Mouse (Mus musculus) heart, embryonic 16.5 days (tissue): ENCODE measurements at regions not wholly inside any gene's neighbourhood (a gene's known extent, or its start where the extent isn't known, plus 50 kb on each side); places are given as distances from the start of the nearest gene placed in this dataset.

ENCODE experiments used
- ATAC-seq: fragments of 200-750 bp; cut with Nextera tagmentation; replicated peaks from 2 replicates; pipeline ENCODE4 v1.8.0; 2017; ENCODE audit warnings: moderate number of reproducible peaks; ENCODE audit not compliant: insufficient read depth, low FRiP score; ENCODE audit errors: extremely low read depth
- H3K27ac ChIP-seq: fragments of 300-500 bp; sonication (generic); 2 replicates; pipeline ENCODE4 v1.5.1; 2014; ENCODE audit warnings: mild to moderate bottlenecking, low read length, control low read depth, moderate library complexity
- H3K27me3 ChIP-seq: fragments of 300-500 bp; sonication (generic); 2 replicates; pipeline ENCODE4 v1.6.1; 2014; ENCODE audit warnings: low read length, mixed read lengths; ENCODE audit not compliant: control insufficient read depth, insufficient read depth
- H3K36me3 ChIP-seq: fragments of 300-500 bp; sonication (generic); 2 replicates; pipeline ENCODE4 v1.6.1; 2014; ENCODE audit not compliant: control insufficient read depth, insufficient read depth
- H3K4me1 ChIP-seq: fragments of 300-500 bp; sonication (generic); 2 replicates; pipeline ENCODE4 v1.6.1; 2014; ENCODE audit warnings: low read length, mixed read lengths; ENCODE audit not compliant: control insufficient read depth, insufficient read depth
- H3K4me2 ChIP-seq: fragments of 300-500 bp; sonication (generic); 2 replicates; pipeline ENCODE4 v1.6.1; 2014; ENCODE audit warnings: low read depth, mild to moderate bottlenecking, control low read depth, low read length
- H3K4me3 ChIP-seq: fragments of 300-500 bp; sonication (generic); 2 replicates; pipeline ENCODE4 v1.5.1; 2014; ENCODE audit warnings: mild to moderate bottlenecking, control low read depth, low read length
- H3K9ac ChIP-seq: fragments of 300-500 bp; sonication (generic); 2 replicates; pipeline ENCODE4 v1.6.1; 2014; ENCODE audit warnings: low read length, control low read depth
- H3K9me3 ChIP-seq: fragments of 300-500 bp; sonication (generic); replicated peaks from 2 replicates; pipeline ENCODE4 v1.6.1; 2016; ENCODE audit warnings: low read length; ENCODE audit not compliant: control insufficient read depth
- WGBS: fragments of 180-500 bp; shearing (Covaris S2); extraction: QIAGEN DNeasy Blood & Tissue Kit; methylation state at CpG from one replicate; pipeline ENCODE4 v1.1.7; 2014; 5-methylcytosine and 5-hydroxymethylcytosine counted together

- Histone ChIP-seq H3K4me2 (no peak overlapping the region), H3K36me3 (no peaks in the 10 kb centered on the region), H3K9ac (no peak overlapping the region), H3K27me3 (no peaks in the 10 kb centered on the region), H3K4me1 (no peaks in the 10 kb centered on the region), H3K9me3 (no peaks in the 10 kb centered on the region), H3K27ac (no peak overlapping the region), H3K4me3 (no peak overlapping the region)
- 52% methylated on average over 3 of the region's 3 CpGs for WGBS
- no peak for ATAC-seq
These were observed 107.2 kb downstream of the Ackr3 start for GRCm38 (mm10) chr1:90311016-90311415.

- ATAC-seq, result no peak
- WGBS, result 75% methylated on average over 8 of the region's 8 CpGs
- H3K27ac ChIP-seq, result no peak overlapping the region
- no peak overlapping the region for H3K9ac ChIP-seq
- no peaks in the 10 kb centered on the region for H3K36me3 ChIP-seq
- no peak overlapping the region for H3K4me2 ChIP-seq
- no peak overlapping the region for H3K4me3 ChIP-seq
- no peaks in the 10 kb centered on the region for H3K9me3 ChIP-seq
- H3K27me3 ChIP-seq, result no peaks in the 10 kb centered on the region
- no peaks in the 10 kb centered on the region for H3K4me1 ChIP-seq
These were observed 108.1 kb downstream of the Ackr3 start for GRCm38 (mm10) chr1:90311649-90312442.

- Histone ChIP-seq H3K9ac (no peak overlapping the region), H3K4me1 (no peaks in the 10 kb centered on the region), H3K27ac (no peak overlapping the region), H3K27me3 (no peaks in the 10 kb centered on the region), H3K9me3 (no peaks in the 10 kb centered on the region), H3K36me3 (no peaks in the 10 kb centered on the region), H3K4me3 (no peak overlapping the region), H3K4me2 (no peak overlapping the region)
- 85% methylated on average over 12 of the region's 12 CpGs for WGBS
- no peak for ATAC-seq
These were observed 110.1 kb downstream of the Ackr3 start for GRCm38 (mm10) chr1:90313750-90314359.

- WGBS, result 79% methylated on average over 6 of the region's 6 CpGs
- Histone ChIP-seq H3K4me3 (no peak overlapping the region), H3K4me1 (no peaks in the 10 kb centered on the region), H3K9ac (no peak overlapping the region), H3K4me2 (no peak overlapping the region), H3K9me3 (no peaks in the 10 kb centered on the region), H3K27ac (no peak overlapping the region), H3K36me3 (no peaks in the 10 kb centered on the region), H3K27me3 (no peaks in the 10 kb centered on the region; the same call in 1 of the 2 replicates)
- no peak for ATAC-seq
These were observed 114.1 kb downstream of the Ackr3 start for GRCm38 (mm10) chr1:90317902-90318301.

- Histone ChIP-seq H3K27ac (no peak overlapping the region), H3K4me1 (no peaks in the 10 kb centered on the region), H3K9ac (no peak overlapping the region), H3K9me3 (no peaks in the 10 kb centered on the region), H3K27me3 (no peaks in the 10 kb centered on the region; the same call in 1 of the 2 replicates), H3K4me3 (no peak overlapping the region), H3K36me3 (no peaks in the 10 kb centered on the region), H3K4me2 (no peak overlapping the region)
- 72% methylated on average over 9 of the region's 9 CpGs for WGBS
- no peak for ATAC-seq
These were observed 114.7 kb downstream of the Ackr3 start for GRCm38 (mm10) chr1:90318502-90318901.

- H3K9me3 ChIP-seq, result no peaks in the 10 kb centered on the region
- WGBS, result 73% methylated on average over 9 of the region's 9 CpGs
- no peaks in the 10 kb centered on the region; the same call in 1 of the 2 replicates for H3K27me3 ChIP-seq
- H3K4me1 ChIP-seq, result no peaks in the 10 kb centered on the region
- no peak overlapping the region for H3K9ac ChIP-seq
- H3K4me2 ChIP-seq, result no peak overlapping the region
- no peak for ATAC-seq
- H3K4me3 ChIP-seq, result no peak overlapping the region
- H3K27ac ChIP-seq, result no peak overlapping the region
- H3K36me3 ChIP-seq, result no peaks in the 10 kb centered on the region
These were observed 116.7 kb downstream of the Ackr3 start for GRCm38 (mm10) chr1:90320518-90320917.

- Histone ChIP-seq H3K27ac (no peak overlapping the region), H3K4me1 (no peaks in the 10 kb centered on the region), H3K27me3 (no peaks in the 10 kb centered on the region; the same call in 1 of the 2 replicates), H3K4me2 (no peak overlapping the region), H3K4me3 (no peak overlapping the region), H3K36me3 (no peaks in the 10 kb centered on the region), H3K9me3 (no peaks in the 10 kb centered on the region), H3K9ac (no peak overlapping the region)
- no peak for ATAC-seq
- WGBS, result 78% methylated on average over 8 of the region's 8 CpGs
These were observed 117.7 kb downstream of the Ackr3 start for GRCm38 (mm10) chr1:90321501-90321900.

- no peak for ATAC-seq
- H3K27me3 ChIP-seq, result no peaks in the 10 kb centered on the region
- no peaks in the 10 kb centered on the region for H3K36me3 ChIP-seq
- no peak overlapping the region for H3K4me2 ChIP-seq
- no peaks in the 10 kb centered on the region for H3K9me3 ChIP-seq
- H3K4me3 ChIP-seq, result no peak overlapping the region
- no peaks in the 10 kb centered on the region for H3K4me1 ChIP-seq
- 74% methylated on average over 6 of the region's 6 CpGs for WGBS
- no peak overlapping the region for H3K9ac ChIP-seq
- no peak overlapping the region for H3K27ac ChIP-seq
These were observed 123.5 kb downstream of the Ackr3 start for GRCm38 (mm10) chr1:90327237-90327636.

GRCm38 (mm10) chr1:90332531-90332930 lies 128.8 kb downstream of the Ackr3 start:
- no peak overlapping the region for H3K4me3 ChIP-seq
- H3K4me2 ChIP-seq, result no peak overlapping the region
- no peak overlapping the region for H3K27ac ChIP-seq
- no peaks in the 10 kb centered on the region for H3K4me1 ChIP-seq
- no peaks in the 10 kb centered on the region for H3K9me3 ChIP-seq
- H3K27me3 ChIP-seq, result 0 out of 2 replicates have a peak, but pooled peaks cover 4% of the 10 kb centered on the region
- no peak overlapping the region for H3K9ac ChIP-seq
- no peaks in the 10 kb centered on the region for H3K36me3 ChIP-seq
- no peak for ATAC-seq
- WGBS, result 78% methylated on average over 4 of the region's 4 CpGs
